Mouse (Mus musculus): Measurements from ENCODE around the gene Nup214. TPM values are rescaled to one million over a fixed set of nuclear protein-coding genes. Genes with fewer than 3 reads are reported as not detected.

Gene Nup214
- polyA plus RNA-seq (2012; ENCODE audit: low replicate concordance), result 10.9 and 44.9 TPM in 2 replicates

DNA sequence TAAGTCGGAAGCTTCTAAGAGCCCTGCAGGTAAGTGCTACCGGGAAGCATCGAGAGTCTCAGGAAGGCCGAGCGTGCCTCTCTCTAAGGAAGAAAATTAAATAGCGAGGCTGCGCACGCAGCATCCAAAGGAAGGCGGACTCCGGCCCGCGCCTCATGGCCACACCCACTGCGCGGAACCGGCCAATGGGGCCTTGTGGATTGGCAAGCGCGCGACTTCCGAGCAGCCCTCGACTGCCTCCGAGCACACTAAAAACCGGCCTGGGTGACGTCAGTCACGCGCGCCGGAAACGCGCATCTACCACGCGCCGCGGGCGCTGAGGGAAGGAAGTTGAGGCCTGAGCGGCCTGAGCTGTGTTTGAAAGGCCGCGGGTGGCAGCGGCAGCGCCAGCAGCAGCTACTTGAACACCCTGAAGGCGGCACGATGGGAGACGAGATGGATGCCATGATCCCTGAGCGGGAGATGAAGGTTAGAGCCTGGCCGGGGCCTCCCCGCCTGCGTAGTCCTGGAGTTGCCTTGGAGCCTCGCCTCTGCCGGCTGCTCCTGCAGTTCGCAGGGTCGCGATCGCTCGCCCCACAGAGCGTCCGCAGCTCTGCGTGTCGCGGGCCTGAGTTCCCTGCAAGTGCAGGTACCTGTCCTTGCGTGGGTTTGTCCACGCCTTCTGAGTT, at the start of gene Nup214:
Nup214 (plus strand) TSS at position 296 of the 668 bp plus-strand sequence.

DNA sequence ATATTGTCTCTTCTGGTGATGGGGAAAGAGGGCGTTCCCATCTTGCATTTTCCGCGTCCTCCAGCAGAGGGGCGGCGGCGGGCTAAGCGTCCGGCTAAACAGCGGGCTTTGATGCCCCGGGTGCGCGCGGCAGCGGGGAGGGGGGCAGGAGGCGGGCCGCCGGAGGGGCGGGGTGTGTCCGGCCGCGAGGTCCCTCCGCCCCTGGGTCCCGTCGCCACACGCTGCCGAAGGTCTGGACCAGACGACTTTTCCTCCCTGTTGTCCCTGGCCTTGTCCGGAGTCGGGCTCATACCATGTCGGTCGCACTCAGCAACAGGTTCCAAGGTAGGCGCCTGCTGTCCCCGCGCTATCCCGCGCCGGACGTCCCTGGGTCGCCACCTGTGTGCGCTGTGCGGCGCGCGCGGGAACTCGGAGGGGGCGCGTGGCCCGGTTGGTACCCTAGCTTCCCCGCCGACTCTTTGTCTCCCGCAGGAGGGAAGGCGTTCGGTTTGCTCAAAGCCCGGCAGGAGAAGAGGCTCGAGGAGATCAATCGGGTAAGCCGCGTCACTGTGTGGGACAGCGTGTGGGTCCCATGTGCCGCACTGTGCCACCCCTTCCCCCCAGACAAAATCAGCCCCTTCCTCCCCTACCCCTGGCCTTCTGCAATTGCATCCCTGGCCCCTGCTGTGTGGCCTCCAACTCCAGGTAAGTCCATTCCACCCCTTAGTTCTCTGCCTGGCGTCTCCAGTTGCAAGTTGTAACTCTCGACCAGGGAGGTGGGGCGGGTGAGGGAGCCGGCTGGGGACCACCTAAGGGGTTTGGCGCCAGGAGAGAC, 24.0 kb upstream of the Nup214 start, which contains the start of gene Aif1l:
Aif1l (plus strand) TSS at position 82 of the 814 bp plus-strand sequence.

DNA sequence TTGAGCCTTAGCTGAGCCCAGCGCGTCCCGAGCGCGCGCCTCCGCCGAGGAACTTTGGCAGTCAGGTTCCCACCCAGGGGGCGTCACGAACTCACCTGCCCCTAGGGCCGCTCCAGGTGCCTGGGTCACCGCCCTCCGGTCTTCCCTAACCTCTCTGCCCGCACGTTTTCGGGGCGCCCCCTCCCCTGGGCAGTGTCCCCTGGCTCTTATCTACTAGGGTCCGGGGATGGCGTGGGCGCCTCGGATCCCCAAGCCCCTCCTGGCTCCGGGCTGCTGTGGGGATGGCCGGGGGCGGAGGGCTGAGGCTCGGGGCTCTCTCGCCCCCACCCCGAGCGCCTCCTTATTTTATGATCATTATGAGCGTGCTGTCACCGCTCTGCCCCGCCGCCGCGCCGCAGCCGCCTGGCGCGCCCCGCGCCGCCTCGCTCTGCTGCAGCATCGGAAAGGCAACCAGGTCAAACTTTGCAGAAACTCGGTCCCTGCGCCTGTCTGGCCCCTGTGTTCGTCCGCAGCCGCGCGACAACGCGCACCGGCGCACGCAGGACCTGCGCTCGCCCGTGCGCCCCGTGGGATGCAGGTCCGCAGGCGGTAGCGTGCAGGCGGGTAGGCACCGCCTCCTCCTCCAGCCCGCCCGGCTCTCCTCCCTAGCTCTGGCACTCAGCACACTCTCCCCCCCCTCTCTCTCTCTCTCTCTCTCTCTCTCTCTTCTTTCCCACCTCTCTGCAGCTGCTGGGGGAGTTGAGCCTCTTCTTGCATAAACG, 110.1 kb downstream of the Nup214 start, which contains the start of gene Fam78a:
Fam78a (minus strand) TSS at position 747 of the 761 bp plus-strand sequence.

DNA sequence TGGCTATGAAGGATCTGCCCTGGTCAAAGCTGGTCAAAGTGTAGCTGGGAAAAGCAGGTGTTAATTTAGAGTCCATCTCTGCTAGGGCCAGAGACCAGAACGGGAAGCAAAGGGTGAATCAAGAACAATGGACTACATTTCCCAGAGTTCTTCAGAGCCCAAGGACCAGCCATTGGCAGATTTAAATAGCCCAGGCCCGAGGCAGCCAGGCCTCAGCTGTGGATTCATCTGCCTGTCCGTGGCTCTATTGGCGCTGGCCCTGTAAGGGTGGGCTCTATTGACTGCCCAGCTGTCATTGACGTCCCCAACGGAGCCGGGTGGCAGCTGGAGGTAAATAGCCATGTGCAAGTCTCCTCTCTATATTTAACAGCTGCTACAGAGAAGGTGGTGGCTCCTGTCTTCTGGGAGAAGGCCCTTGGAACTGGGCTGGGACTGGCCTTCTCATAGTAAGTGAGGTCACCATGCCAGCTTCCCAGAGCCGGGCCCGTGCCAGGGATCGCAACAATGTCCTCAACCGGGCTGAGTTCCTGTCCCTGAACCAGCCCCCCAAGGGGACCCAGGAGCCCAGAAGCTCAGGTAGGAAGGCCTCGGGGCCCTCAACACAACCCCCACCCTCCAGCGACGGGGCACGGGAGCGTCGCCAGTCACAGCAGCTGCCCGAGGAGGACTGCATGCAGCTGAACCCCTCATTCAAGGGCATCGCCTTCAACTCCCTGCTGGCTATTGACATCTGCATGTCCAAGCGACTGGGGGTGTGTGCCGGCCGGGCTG, 121.3 kb downstream of the Nup214 start, which contains the start of gene Plpp7:
Plpp7 (plus strand) TSS at position 178 of the 771 bp plus-strand sequence.

Other genes with a start within 250 kb of the Nup214 start
- gene Qrfp, start 163.9 kb upstream of the Nup214 start, polyA plus RNA-seq (2012; ENCODE audit: low replicate concordance), result 0.17 and 0.54 TPM in 2 replicates
- gene Fibcd1, start 128.4 kb upstream of the Nup214 start, polyA plus RNA-seq (2012; ENCODE audit: low replicate concordance), result not detected in 2 replicates
- gene Lamc3, start 87.1 kb upstream of the Nup214 start, polyA plus RNA-seq (2012; ENCODE audit: low replicate concordance), result 0.10 TPM in 1 of 2 replicates, not detected in the other
- gene Aif1l, start 24.3 kb upstream of the Nup214 start, polyA plus RNA-seq (2012; ENCODE audit: low replicate concordance), result 0.35 and 0.50 TPM in 2 replicates
- 66.8 and 117 TPM in 2 replicates for gene Fam78a, start 110.4 kb downstream of the Nup214 start, polyA plus RNA-seq (2012; ENCODE audit: low replicate concordance)
- 2.7 and 3.3 TPM in 2 replicates for gene Plpp7, start 121.1 kb downstream of the Nup214 start, polyA plus RNA-seq (2012; ENCODE audit: low replicate concordance)
- gene Prrc2b, start 176.6 kb downstream of the Nup214 start, polyA plus RNA-seq (2012; ENCODE audit: low replicate concordance), result 58.7 and 95.4 TPM in 2 replicates

All from leukemia stem cell, adult 10-12 weeks (primary cell).